Mouse (Mus musculus): ENCODE measurements around the gene Hebp1.

DNA sequence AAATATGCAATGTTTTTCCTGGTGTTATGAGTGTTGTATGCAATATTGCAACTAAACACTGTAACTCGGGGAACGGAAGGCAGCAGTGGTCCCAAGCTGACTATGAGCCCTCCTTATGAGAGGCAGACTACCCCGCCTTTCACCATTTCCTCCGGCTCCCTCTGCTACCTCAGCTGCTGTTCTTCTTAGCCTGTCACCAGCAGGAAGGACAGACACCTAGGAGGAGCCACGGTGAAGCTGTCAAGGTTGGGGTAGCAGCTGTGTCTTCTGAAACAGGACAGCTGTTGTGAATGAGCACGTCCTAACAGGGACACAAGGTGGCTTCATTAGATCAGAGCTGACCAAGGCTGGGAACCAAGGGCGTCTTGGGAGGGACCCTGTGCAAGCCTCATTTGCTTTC, 59.6 kb downstream of the Hebp1 start:
- TF ChIP-seq POLR2A (IDR thresholded peaks at IDR 0.05; ENCODE audit: insufficient read depth, low read depth, low read length), result no peak
- no peak for TF ChIP-seq EP300 (IDR thresholded peaks at IDR 0.05; ENCODE audit: insufficient read depth, low read depth, low read length)
- no peak for TF ChIP-seq CTCF (IDR thresholded peaks at IDR 0.05)

Measured in heart, adult 2 months (tissue).